In the genomic region with DNA sequence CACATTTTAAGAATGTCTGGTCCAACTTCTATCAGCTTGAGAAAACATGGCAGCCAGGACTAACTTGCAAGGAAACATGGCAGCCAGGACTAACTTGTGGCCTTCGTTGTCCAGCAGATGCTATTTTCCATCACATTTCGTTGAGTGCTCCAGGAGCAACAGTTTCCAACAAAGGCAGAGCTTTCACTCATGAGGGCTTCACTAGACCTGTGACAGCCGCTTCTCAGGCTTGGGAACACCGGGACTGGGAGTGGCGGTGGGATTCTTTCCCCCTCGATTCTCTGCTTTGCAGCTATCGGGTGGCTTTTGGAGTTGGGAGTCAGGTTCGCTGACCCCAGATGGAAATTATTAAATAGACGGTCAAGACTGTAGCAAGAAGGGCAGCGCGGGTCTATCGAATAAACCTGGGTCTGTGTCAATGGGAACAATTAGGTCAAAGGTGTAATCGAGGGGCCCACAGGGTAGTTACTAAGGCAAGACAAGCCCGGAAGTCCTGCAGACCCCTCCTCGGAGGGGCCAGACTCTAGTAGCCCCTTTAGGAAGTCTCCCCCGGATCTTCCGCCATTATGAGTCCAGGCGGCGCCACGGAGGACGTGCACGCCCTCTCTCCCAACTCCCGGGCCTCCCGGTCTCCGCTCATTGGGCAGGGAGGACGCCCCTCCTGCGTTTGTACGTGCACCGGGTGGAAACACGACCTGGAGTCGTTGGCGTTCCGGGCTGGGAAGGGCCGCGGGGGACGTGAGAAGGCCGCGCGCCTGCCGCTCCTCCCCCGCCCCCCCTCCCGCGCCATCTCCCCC, we compare ENCODE assay signal across 8 mouse cellular contexts. TPM values are rescaled to one million over a fixed set of nuclear protein-coding genes. Genes with fewer than 3 reads are reported as not detected.
DNase-seq lines count a peak whose midpoint lies in the region; ATAC-seq and TF ChIP-seq lines count a peak whose summit lies in the region.

A gene (plus strand): TSS at position 590 of the 797 bp plus-strand sequence.

- H3K4me3 ChIP-seq in embryonic facial prominence, embryonic 13.5 days: peak within 1 kb of the TSS; percentile 81
- H3K4me3 ChIP-seq in heart, adult 2 months: peak within 1 kb of the TSS; percentile 98
- peak within 1 kb of the TSS; percentile 84 for H3K4me3 ChIP-seq in limb, embryonic 13.5 days
- peak within 1 kb of the TSS; percentile 98 for H3K4me3 ChIP-seq in midbrain, embryonic 16.5 days (ENCODE audit: low read depth, low read length)

- peak; percentile 96 for ATAC-seq in embryonic facial prominence, embryonic 13.5 days (ENCODE audit: insufficient number of reproducible peaks, insufficient read depth, low FRiP score, low TSS enrichment, low read depth)
- peak; percentile 96 for ATAC-seq in limb, embryonic 13.5 days (ENCODE audit: low FRiP score, low read depth)
- peak; percentile 98 for ATAC-seq in midbrain, embryonic 16.5 days

- peak; percentile 88 for TF ChIP-seq POLR2A in heart, adult 2 months (IDR thresholded peaks at IDR 0.05; ENCODE audit: insufficient read depth, low read depth, low read length)

- H3K27ac ChIP-seq in embryonic facial prominence, embryonic 13.5 days: peak within 1 kb of the TSS; percentile 96
- peak within 1 kb of the TSS; percentile 97 for H3K27ac ChIP-seq in heart, adult 2 months
- peak within 1 kb of the TSS; percentile 97 for H3K27ac ChIP-seq in limb, embryonic 13.5 days
- H3K27ac ChIP-seq in midbrain, embryonic 16.5 days (ENCODE audit: low read length): peak within 1 kb of the TSS; percentile 99

- peak within 1 kb of the TSS; percentile 75 for H3K4me2 ChIP-seq in embryonic facial prominence, embryonic 13.5 days
- peak within 1 kb of the TSS; percentile 81 for H3K4me2 ChIP-seq in limb, embryonic 13.5 days (replicated peaks)
- peak within 1 kb of the TSS; percentile 79 for H3K4me2 ChIP-seq in midbrain, embryonic 16.5 days (ENCODE audit: low read length)

- H3K9me3 ChIP-seq in embryonic facial prominence, embryonic 13.5 days: no peaks in the 10 kb centered on the region
- H3K9me3 ChIP-seq in limb, embryonic 13.5 days: no peaks in the 10 kb centered on the region
- H3K9me3 ChIP-seq in midbrain, embryonic 16.5 days (replicated peaks; ENCODE audit: control insufficient read depth, low read length, poor library complexity, severe bottlenecking): no peaks in the 10 kb centered on the region

- no peaks in the 10 kb centered on the region for H3K36me3 ChIP-seq in embryonic facial prominence, embryonic 13.5 days
- peaks cover 5% of the 10 kb centered on the region for H3K36me3 ChIP-seq in heart, adult 2 months (ENCODE audit: control insufficient read depth, insufficient read depth, low read length)
- no peaks in the 10 kb centered on the region for H3K36me3 ChIP-seq in limb, embryonic 13.5 days
- no peaks in the 10 kb centered on the region for H3K36me3 ChIP-seq in midbrain, embryonic 16.5 days (ENCODE audit: control insufficient read depth, insufficient read depth, low read length)

- TF ChIP-seq CTCF in heart, adult 2 months (IDR thresholded peaks at IDR 0.05): peak; percentile 25

- intact Hi-C loops in heart, adult 2 months (cut with DNase I): loop anchor here (2.0 to 10.0 kb wide), 2 partner anchors 51 to 399 kb away; a partner anchor contains a TSS

- WGBS in embryonic facial prominence, embryonic 13.5 days: 2% methylated on average over 40 of the region's 43 CpGs
- WGBS in heart, adult 2 months: 3% methylated on average over 35 of the region's 43 CpGs
- WGBS in limb, embryonic 13.5 days: 2% methylated on average over 40 of the region's 43 CpGs
- 2% methylated on average over 29 of the region's 43 CpGs for WGBS in midbrain, embryonic 16.5 days

- peak; percentile 54; the same call in 1 of the 2 replicates for TF ChIP-seq EP300 in heart, adult 2 months (IDR thresholded peaks at IDR 0.05; ENCODE audit: insufficient read depth, low read depth, low read length)

- H3K27me3 ChIP-seq in embryonic facial prominence, embryonic 13.5 days: peaks cover 7% of the 10 kb centered on the region
- no peaks in the 10 kb centered on the region; the same call in 1 of the 2 replicates for H3K27me3 ChIP-seq in heart, adult 2 months (ENCODE audit: control insufficient read depth, insufficient read depth, low read length)
- peaks cover 6% of the 10 kb centered on the region; the same call in 1 of the 2 replicates for H3K27me3 ChIP-seq in limb, embryonic 13.5 days
- H3K27me3 ChIP-seq in midbrain, embryonic 16.5 days (ENCODE audit: control insufficient read depth, insufficient read depth, low read depth, low read length): peaks cover 4% of the 10 kb centered on the region

- DNase-seq in 3134 (ENCODE audit: extremely low read depth, insufficient read length, low spot score): peak; percentile 94
- peak; percentile 94 to 96 for DNase-seq in adrenal gland, postnatal 36 days
- DNase-seq in heart, adult 2 months: peak; percentile 93 to 95
- DNase-seq in kidney, adult 8-10 months: peak; percentile 91 to 92
- DNase-seq in spleen, postnatal 10 days (ENCODE audit: low spot score in 2 of 2): peak; percentile 90 to 93

- H3K79me2 ChIP-seq in heart, adult 2 months (replicated peaks; ENCODE audit: control insufficient read depth, insufficient read depth, low read length): peaks cover 2% of the 10 kb centered on the region; the same call in 1 of the 2 replicates

- H3K9ac ChIP-seq in embryonic facial prominence, embryonic 13.5 days: peak within 1 kb of the TSS; percentile 98
- peak within 1 kb of the TSS; percentile 97 for H3K9ac ChIP-seq in heart, adult 2 months (ENCODE audit: low read depth, low read length)
- H3K9ac ChIP-seq in limb, embryonic 13.5 days: peak within 1 kb of the TSS; percentile 96
- H3K9ac ChIP-seq in midbrain, embryonic 16.5 days (ENCODE audit: low read depth, low read length): peak within 1 kb of the TSS; percentile 99

- peaks cover 26% of the 10 kb centered on the region for H3K4me1 ChIP-seq in embryonic facial prominence, embryonic 13.5 days
- no peaks in the 10 kb centered on the region; the same call in 1 of the 2 replicates for H3K4me1 ChIP-seq in heart, adult 2 months (ENCODE audit: control insufficient read depth, insufficient read depth, low read length)
- H3K4me1 ChIP-seq in limb, embryonic 13.5 days: peaks cover 30% of the 10 kb centered on the region
- peaks cover 28% of the 10 kb centered on the region for H3K4me1 ChIP-seq in midbrain, embryonic 16.5 days (ENCODE audit: control insufficient read depth, insufficient read depth, low read length)

RNA-seq across cellular contexts. Expression of the gene that starts here (rescaled TPM):
- 100 to 1,000 TPM; 107 to 136 TPM for total RNA-seq in adrenal gland, postnatal 36 days (2021)
- 176 and 190 TPM in 2 replicates for polyA plus RNA-seq in embryonic facial prominence, embryonic 13.5 days (2015; fragmentation: Nextera tagmentation; extraction: Ambion mirVana)
- 10 to 100 TPM; 80.7 to 85.1 TPM for total RNA-seq in heart, adult 2 months (2021)
- polyA plus RNA-seq in heart, adult 2 months (2012; rRNA removed): 23.5 and 40.2 TPM in 2 replicates
- polyA plus RNA-seq in limb, embryonic 13.5 days (2015; fragmentation: Nextera tagmentation; extraction: Ambion mirVana): 243 and 247 TPM in 2 replicates
- 169 and 184 TPM in 2 replicates for polyA plus RNA-seq in midbrain, embryonic 16.5 days (2015; fragmentation: Nextera tagmentation; extraction: Ambion mirVana)

Comparison
In these comparisons a context has a peak if more than half of its experiments do, and no peak if none do; other contexts are left out.
1. Peak in every context shown above with its lines: DNase-seq, ATAC-seq, H3K4me3 ChIP-seq and H3K27ac ChIP-seq.